Mouse (Mus musculus) T-cell, adult 2 months (primary cell): ENCODE results near the gene Adck2.

Experiments used
- DNase-seq: peaks from one replicate; pipeline ENCODE4 v3.0.0; 2022; ENCODE audit warnings: low spot score

Adck2 gene

DNA sequence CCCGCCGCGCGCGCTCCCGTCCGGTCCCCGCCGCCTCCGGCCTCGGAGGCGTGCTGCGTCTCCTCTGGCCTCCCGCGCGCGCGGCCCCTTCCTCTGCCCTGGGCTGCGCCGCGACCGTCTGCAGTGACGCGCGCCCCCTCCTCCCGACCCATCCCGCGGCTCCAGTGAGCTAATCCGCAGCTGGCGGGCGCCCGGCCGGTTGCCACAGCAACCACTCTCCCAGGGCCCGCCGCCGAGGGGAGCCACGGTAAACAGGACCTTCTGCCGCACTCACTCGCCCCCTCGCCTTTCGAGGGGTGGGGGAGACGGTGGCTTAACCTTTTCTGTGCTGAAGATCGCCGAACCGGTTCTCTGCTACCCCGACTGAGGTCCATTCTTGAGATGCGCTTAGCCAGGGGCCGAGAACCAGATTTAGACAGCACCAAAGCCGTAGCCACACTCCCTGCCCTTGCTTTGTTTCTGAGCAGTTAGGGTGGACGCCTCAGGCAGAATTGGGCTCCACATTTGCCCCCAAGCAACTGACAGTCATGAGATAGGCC is 15.9 kb upstream of the Adck2 start, which contains the start of gene Dennd2a:
Gene Dennd2a (minus strand): TSS at position 145 of the 539 bp plus-strand sequence.
- no peak for DNase-seq

DNA sequence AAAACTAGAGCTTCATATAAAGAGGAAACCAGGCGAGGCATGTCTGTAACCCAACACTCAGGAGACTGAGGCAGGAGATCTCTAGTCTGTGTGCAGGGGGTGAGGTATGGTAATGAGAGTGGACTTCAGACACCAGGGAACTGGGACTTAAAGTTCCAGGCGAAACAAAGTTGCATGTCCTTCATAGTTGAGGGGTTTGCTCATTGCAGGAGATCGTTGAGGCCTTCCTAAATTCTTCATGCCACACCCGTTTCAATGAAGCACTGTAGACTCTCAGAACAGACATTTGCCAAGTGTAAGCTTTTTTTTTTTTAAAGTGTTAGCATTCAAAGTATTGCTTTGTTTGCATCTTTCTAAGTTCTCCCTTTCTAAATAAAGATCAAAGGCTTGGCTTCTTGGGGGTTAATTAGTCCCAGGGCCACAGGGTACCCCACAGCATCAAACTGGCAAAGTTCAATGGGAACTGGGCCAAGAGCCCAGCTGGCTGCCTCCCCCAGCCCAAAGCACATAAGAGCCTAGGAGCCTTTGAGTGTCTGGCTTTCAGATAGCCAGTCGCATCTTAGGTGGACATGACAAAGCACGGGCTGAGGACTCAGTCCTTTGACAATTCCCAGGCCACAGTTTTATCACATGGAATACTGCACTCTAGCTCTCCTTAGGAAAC is 14.3 kb upstream of the Adck2 start:
- no peak for DNase-seq

DNA sequence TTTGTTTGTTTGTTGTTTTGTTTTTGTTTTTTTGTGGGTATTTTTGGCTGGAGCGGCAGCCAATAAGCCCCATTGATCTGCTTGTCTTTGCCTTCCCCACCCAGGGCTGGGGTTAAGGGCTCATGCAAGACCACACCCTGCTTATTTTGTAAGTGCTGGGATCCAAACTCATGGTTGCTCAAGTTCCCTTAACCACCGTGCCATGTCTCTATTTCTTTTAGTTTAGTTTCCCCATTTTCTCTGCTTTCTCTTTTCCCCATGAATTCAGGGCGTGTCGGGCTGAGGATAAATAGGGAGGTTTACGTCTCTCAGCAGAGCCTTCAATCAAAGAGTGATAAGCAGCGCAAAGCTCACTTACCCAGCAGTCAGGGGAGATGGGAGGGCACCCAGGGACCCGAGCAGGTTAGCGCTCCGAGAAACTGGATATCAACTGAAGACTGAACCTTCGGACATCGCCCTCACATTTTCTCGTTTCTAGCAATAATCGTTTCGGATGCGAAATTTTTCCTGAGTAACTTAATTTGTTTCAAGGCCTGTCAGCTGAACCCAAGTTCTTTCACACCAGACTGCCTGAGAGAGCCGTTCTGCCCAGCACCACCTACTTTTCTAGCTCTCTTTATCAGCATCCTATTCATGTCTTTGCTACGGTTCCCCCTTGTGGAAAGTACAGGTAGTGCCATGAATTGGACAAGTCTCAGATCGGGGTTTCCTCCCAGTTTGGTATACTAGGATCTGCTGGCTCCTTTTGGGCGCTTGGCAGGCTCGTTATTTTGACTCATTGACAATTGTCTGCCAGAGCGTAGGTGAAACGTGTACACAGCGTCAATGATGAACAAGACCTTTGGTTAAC is 11.3 kb upstream of the Adck2 start:
- DNase-seq: peak; percentile 67

DNA sequence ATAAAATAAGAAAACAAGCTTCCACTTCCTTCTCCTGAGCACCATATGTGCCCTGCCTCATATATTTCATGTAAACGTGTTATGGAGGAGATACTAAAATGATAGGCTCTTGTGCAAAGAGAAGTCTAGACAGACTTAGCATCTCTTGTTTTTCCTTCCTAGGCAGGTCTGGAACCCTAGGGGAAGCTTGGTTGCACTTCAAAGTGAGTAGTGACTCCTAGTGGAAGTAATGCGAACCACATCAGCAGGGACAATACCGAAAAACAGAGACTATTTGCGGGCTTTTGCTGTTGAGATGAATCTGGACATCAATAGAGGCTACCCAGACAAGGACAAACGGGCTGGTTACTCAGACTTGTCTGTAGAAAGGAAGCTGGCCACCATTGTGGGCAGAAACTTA is 6.1 kb upstream of the Adck2 start:
- DNase-seq: peak; percentile 15

DNA sequence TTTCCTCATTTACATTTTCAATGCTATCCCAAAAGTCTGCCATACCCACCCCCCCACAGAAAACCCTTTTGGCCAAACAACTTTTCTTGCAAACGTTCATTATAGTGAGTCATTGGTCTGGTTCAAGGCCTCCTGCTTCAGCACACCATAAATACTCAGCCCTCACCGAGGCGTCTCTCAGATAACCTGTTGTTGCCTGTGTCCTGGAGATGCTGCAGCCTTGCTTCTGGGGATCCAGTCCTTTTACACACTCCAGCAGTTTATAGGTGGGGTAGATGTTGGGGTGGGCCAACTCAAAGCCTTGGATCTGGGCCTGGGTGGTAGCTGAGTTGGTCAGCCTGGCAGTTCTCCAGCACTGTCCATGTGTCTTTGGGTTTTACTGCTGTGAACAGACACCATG is 3.2 kb upstream of the Adck2 start:
- no peak for DNase-seq

DNA sequence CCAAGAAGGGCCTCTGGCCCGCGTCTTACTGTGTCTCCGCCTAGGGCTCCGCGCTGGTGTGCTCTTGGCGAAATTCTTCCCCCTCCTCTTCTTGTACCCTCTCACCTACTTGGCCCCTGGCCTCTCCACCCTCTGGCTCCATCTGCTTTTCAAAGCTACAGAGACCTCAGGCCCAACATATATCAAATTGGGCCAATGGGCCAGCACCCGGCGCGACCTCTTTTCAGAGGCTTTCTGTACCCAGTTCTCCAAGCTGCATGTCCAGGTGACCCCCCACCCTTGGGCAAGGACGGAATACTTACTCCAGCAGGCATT is 839 bp downstream of the Adck2 start:
- DNase-seq: no peak

DNA sequence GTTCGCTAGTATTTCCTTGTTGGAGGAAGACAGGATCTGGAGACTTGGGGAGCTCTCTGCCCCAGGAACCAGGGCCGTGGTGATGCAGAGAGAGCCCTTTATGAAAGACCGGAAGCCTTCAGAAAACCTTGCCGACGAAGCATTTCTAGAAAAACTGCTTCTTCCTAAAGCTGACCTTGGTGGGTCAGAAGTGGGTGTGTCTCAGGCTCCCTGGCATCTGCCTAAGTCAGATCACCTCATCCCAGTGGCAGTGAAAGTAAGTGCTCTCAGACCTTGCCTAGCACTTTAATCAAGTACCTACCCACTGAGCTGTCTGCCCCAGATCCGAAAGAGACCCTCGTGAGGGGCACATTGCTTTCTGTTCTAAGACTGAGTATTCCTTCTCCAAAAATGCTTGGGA is 1.3 kb downstream of the Adck2 start:
- no peak for DNase-seq

DNA sequence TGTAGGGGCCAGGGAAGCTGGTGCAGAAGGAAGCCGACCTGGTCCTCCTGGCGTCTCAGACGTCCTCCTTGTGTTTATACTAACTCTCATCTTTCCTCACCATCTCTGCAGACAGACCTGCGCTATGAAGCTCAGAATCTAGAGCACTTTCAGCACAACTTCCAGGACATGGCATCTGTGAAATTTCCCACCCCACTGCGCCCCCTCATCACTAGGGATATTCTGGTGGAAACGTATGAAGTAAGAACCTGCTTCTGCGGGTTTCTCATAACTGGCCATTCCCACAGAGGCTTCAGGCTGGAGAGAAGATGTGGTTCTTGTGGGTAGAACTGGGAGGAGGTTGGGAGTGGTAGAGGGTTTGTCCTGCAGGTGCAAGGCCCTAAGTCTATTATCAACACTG is 5.9 kb downstream of the Adck2 start:
- no peak for DNase-seq

DNA sequence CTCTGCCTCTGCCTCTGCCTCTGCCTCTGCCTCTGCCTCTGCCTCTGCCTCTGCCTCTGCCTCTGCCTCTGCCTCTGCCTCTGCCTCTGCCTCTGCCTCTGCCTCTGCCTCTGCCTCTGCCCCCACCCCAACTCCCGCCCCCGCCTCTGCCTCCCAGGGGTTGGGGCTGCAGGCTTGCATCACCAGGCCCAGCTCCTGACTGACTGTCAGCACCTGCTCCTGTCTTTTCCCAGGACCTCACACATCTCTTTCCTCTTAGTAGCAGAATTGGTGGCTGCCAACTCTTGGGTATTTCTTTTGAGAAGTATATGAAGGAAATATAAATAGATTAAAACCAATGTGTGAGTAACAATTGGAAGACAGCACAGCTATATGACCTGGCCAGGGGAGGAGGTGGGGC is 6.9 kb downstream of the Adck2 start:
- DNase-seq: no peak

DNA sequence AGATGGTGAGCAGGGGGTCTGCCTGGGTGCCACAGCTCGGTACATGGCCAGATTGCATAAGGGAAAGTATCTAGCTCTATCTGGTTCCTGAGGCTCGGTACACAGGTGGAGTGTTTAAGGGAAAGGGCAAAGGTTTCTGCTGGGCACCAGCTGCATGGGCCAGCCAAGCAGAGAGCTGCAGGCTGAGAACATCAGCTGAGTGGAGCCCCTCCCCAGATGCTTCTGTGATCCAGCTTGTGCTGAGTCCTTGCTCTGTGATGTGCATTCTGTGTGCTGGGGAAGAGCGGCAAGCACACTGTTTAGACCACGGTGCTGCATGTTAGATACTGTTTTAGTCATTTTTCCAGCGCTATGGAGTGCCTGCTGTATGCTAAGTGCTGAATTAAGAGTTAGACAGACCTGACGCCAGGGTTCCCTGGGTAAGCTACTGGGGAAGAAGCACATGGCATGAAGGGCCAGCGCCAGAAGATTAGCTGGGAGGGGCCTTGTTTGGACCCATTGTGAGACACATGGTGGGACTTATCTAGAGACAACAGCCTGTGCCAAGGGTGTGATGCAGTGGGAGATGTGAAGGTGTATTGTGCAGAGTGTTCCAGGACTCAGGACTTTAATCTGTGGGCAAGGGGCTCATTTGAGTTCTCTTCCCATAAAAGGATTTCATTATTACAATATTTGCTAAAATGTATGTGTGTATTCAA is 7.6 kb downstream of the Adck2 start:
- DNase-seq: no peak

DNA sequence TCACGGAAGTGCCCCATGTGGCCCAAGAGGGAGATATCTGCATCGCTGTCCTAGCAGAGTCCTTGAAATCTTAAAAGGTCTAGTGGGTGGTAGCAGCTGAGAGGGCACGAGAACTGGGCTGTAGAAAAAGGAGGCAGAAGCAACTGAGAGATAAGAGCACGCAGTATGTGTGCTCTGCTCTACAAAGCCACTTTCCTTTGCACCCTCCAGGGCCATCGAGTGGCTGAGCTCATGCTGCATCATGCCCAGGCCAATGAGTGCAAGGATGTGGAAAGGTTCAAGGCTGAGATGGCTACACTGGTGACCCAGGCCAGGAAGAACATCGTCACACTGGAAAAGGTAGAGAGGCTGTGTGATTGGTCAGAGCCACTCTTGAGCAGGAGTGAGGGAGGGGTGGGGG is 11.8 kb downstream of the Adck2 start, which contains the start of gene Gm42420:
Gene Gm42420 (plus strand): TSS at position 237 of the 400 bp plus-strand sequence.
- no peak for DNase-seq

DNA sequence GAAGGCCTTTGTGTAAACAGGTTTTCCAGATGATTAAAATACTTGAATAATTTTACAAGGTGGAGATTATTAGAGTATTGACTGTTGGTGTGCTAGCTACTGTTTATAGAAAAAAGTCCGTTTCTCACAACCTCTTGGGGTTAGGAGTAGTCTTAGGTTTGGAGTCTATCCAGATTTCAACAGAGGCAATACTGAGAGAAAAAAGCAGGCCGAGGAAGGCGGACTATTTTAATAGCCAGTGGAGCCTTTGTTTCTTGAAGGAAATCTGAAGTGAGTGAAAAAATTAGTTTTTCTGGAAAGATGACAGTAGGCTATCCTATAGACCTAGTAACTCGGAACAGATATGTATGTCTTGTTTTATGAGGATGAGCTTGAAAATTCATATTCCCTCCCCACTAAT is 17.8 kb downstream of the Adck2 start:
- DNase-seq: no peak

DNA sequence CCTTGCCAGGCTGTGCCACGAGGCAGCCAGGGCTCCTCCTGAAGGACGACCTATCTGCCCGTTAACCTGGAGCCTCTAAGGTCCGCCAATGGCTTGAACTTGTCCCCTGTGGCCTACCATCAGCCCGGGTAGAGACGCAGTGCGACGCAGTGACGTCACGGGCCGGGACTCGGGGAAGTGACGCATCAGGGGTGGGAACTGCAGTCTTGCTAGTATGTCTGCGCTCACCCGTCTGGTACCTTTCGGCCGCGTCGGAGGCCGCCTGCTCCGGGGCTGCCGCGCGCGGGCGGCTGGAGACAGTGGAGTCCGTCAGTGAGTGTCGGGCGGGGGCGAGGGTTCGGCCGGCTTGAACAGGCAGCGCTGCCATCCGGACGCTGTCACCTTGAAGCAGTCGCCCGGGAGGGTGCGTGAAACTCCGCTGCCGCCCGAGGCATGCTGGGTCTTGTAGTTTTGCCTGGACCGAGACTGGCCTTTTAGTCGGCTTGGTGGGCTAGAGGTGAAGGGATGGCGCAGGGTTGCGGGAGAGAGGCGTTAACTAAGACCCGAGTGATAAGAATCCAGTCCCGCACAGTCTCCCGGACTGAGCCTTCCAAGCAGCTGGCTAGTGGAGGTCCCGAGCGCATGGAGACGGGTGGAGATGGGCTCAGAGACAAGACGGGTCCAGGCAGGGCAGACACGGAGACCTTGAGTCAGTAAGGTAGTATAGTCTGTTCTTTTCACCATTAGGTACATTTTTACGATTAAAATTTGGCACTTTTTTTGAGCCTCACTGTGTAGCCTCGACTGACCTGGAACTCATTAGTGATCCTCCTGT is 18.9 kb downstream of the Adck2 start, which contains the start of gene Ndufb2:
Gene Ndufb2 (plus strand): TSS at position 174 of the 814 bp plus-strand sequence.
- DNase-seq: peak; percentile 91

DNA sequence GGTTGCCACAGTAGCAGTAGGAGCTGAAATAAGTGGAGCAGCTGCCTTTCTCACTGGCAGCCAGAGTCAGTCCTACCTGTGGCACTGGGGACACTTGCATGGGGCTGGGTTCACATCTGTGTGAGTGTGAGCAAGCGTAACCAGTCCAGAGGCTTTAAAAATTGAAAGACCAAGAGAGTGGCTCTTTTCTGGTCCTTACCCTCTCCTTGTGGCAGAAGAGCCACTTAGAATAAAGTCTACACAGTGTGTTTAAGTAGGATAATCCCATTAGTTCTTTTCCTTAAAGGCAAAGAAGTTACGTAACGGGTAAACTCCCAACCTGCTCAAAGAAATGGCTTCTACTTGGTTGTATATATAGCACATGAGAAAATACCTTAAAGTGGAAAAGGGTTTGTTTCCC is 27.2 kb downstream of the Adck2 start:
- no peak for DNase-seq

DNA sequence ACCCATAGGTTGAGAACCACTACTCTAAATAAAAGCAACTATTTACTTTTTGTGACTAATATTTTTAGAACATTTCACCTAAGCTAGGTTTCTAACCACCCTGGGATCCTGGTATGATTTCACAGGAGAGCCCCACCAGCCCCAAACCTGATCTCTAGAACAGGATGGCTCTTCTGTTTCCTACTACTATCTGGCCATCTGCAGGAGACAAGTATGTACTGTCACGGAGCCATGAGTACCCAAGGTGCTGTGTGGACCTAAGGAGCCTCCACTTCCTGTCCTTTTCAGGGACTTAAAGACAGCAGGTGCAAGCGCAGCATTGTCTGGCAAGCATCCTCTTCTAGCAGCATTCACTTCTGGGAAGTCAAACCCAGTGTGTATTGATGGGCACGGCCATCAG is 28.2 kb downstream of the Adck2 start:
- DNase-seq: no peak

DNA sequence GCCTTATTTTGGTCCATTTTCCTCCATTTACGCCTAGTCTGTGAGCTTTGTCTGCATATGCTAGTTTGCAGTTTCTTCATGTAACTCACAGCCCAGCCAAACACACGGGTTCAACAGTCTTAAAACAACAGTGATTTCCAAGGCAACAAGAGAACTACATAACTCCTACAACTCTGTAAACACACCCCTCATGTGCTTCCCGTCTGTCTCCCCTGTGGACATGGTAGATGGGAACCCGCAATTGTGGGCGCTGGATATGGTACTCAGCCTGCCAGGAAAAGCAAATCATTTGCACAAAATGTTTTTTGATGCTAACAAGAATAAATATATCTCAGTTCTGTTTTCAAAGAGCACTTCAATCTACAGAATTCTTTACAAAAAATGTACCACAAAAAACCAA is 30.9 kb downstream of the Adck2 start:
- DNase-seq: no peak

DNA sequence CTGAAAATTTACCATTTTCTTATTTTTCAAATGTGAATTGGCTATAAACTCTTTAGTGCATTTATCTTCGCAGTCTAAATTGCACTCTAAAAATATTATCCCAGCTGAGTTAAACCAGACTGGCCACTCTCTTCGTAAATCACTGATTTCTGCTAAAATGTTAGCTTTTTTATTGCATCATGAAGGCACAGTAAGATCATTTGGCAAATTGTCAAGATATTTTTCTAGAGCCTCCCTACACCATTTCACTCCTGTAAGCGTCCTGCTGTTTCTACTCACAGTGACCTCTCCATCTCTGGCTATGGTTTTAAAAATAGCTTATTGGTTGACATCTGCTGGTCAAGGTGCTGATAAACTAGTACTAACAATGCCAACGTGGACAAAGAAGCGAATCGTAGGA is 32.4 kb downstream of the Adck2 start:
- DNase-seq: no peak

DNA sequence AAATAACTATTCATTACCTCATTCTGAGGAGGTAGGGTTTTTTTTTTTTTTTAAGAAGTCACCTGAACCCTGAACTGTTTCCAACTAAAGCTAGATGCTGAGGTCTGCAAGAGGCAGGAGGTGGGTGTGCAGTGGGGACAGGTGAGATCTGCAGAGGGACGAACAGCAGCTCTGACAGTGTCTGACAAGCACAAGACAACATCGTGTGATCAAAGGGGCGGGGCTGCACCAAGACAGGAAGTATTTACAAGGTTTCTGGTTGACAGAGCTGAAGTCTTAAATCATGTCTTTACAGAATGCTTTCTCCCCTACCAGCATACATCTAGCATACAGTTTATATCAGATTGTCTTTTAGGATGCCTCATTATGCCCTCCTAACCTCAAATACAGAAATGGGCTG is 33.2 kb downstream of the Adck2 start:
- peak; percentile 50 for DNase-seq

DNA sequence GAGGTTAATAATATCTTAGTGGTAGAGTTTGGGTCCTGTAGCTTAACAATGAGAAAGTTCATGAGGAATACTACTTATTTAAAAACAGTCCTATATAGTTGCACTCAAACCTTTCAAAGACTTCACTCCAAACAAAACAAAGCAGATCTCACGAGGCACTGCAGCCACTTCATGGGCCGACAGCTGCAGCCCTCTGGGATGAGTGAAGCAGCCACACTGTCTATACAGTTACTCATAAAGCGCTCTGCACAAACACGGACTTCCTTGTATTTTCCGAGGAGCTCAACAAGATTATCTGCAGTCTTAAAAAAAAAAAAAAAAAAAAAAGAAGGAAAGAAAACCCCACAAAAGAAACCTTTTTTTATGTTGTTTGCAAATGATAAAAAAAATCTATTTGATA is 33.7 kb downstream of the Adck2 start:
- no peak for DNase-seq

DNA sequence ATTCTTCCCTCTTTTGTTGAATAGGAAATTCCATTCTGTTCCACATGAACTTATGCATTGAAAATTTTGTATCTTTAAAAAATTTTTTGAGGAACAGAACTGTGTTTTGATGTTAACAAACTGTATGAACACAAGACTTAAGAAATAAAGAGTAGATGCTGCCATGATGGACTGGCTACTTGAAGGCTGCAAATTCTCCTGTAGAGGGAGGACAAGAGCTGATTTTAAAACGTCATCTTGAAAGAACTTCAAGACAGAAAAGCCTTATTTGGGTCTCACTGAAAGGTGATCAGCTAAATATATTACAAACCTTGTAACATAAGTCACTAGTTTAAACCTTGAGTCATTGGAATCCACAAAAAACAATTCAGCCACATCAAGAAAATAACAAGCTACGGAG is 36.5 kb downstream of the Adck2 start:
- no peak for DNase-seq

DNA sequence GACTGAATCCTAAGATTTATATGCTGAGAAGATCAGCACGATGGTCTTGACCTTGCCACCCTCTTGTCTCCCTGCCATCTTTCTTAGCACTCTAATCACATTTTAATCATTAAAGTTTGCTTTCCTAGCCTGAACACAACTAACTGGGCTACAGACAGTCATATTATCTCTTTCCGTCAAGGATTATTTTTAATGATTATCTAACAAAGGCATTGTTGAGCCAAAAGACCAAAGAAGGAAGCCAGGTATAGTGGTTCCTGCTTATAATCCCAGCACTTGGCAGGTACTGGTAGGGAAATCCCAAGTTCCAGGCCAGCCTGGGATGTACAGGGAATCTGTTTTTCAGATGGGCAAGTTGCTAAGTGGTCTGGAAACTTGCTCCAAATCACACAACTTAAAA is 37.6 kb downstream of the Adck2 start:
- DNase-seq: no peak
